Mouse (Mus musculus) forebrain, embryonic 14.5 days (tissue): Measurements from ENCODE around the gene Mrpl27. TPM values are rescaled to one million over a fixed set of nuclear protein-coding genes. Genes with fewer than 3 reads are reported as not detected.
A peak's percentile ranks its signal among the peaks of the same experiment; 100 is the strongest.

ENCODE experiments used
- ATAC-seq: fragments of 200-750 bp; cut with Nextera tagmentation; 2 replicates; pipeline ENCODE4 v1.8.0; 2017; ENCODE audit warnings: mild to moderate bottlenecking, moderate library complexity
- DNase-seq: peaks from one replicate; pipeline ENCODE4 v3.0.0-alpha.2; 2015; ENCODE audit warnings: low spot score
- H3K27ac ChIP-seq: fragments of 300-500 bp; sonication (generic); 2 replicates; pipeline ENCODE4 v1.5.1; 2014; ENCODE audit warnings: low read depth, mild to moderate bottlenecking, control low read depth, low read length, moderate library complexity
- H3K27me3 ChIP-seq: fragments of 300-500 bp; sonication (generic); replicated peaks from 2 replicates; pipeline ENCODE4 v1.6.1; 2014; ENCODE audit warnings: low read length, control low read depth, mixed read lengths; ENCODE audit not compliant: control insufficient read depth, insufficient read depth
- H3K36me3 ChIP-seq: fragments of 300-500 bp; sonication (generic); 2 replicates; pipeline ENCODE4 v1.6.1; 2014; ENCODE audit warnings: low read length, control low read depth; ENCODE audit not compliant: control insufficient read depth, insufficient read depth
- H3K4me1 ChIP-seq: fragments of 300-500 bp; sonication (generic); 2 replicates; pipeline ENCODE4 v1.6.1; 2014; ENCODE audit warnings: antibody characterized with exemption, low read length, control low read depth; ENCODE audit not compliant: control insufficient read depth, insufficient read depth
- H3K4me2 ChIP-seq: fragments of 300-500 bp; sonication (generic); 2 replicates; pipeline ENCODE4 v1.6.1; 2014; ENCODE audit warnings: mild to moderate bottlenecking, control low read depth, low read length
- H3K4me3 ChIP-seq: fragments of 300-500 bp; sonication (generic); 2 replicates; pipeline ENCODE4 v1.5.1; 2014; ENCODE audit warnings: low read depth, low read length, control low read depth
- H3K9ac ChIP-seq: fragments of 300-500 bp; sonication (generic); 2 replicates; pipeline ENCODE4 v1.6.1; 2014; ENCODE audit warnings: mild to moderate bottlenecking, low read length, control low read depth, moderate library complexity
- H3K9me3 ChIP-seq: fragments of 300-500 bp; sonication (generic); replicated peaks from 2 replicates; pipeline ENCODE4 v1.6.1; 2016; ENCODE audit warnings: low read length, control low read depth, mixed read lengths; ENCODE audit not compliant: control insufficient read depth
- WGBS: fragments of 180-500 bp; shearing (Covaris S2); extraction: QIAGEN DNeasy Blood & Tissue Kit; methylation state at CpG from one replicate; pipeline ENCODE4 v1.1.7; 2014; 5-methylcytosine and 5-hydroxymethylcytosine counted together
- polyA plus RNA-seq: library from polyadenylated mRNA; unstranded; fragments of >200 nt; fragmentation: Nextera tagmentation; extraction: Ambion mirVana; gene quantifications from 2 replicates; pipeline ENCODE4 v1.2.1, GENCODE M21; 2014

Gene Mrpl27
- polyA plus RNA-seq, 1 experiment from 2014 or later = 111 TPM

GRCm38 (mm10) chr11:94701401-94702215, 48.0 kb downstream of the Mrpl27 start:
- Histone ChIP-seq H3K4me1 (no peaks in the 10 kb centered on the region), H3K4me3 (no peak overlapping the region), H3K9ac (no peak overlapping the region), H3K36me3 (no peaks in the 10 kb centered on the region), H3K4me2 (no peak overlapping the region), H3K27me3 (no peaks in the 10 kb centered on the region), H3K9me3 (no peaks in the 10 kb centered on the region), H3K27ac (no peak overlapping the region)
- WGBS = 65% methylated on average over 27 of the region's 27 CpGs
- DNase-seq = no peak
- ATAC-seq = no peak

DNA sequence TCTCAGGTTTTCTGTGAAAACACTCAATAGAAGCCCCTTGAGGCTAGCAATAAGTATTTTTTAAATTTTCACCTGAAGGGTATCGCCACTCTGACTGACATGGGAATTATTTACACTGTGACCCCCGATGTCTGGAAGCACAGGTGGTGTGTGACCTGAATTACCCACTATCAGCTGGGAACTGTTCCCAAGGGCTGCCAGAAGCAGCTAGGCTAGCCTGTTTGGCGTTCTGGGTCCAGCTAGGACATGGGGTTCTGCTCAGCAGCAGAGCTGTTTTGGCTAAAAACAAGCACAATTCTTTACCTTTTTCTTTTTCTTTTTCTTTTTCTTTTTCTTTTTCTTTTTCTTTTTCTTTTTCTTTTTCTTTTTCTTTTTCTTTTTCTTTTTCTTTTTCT, 48.6 kb downstream of the Mrpl27 start:
- Histone ChIP-seq H3K4me3 (no peak overlapping the region), H3K9ac (no peak overlapping the region), H3K27ac (no peak overlapping the region), H3K9me3 (no peaks in the 10 kb centered on the region), H3K4me2 (no peak overlapping the region), H3K36me3 (no peaks in the 10 kb centered on the region), H3K4me1 (no peaks in the 10 kb centered on the region), H3K27me3 (no peaks in the 10 kb centered on the region)
- ATAC-seq = no peak
- no peak for DNase-seq
- 73% methylated on average over 3 of the region's 3 CpGs for WGBS

DNA sequence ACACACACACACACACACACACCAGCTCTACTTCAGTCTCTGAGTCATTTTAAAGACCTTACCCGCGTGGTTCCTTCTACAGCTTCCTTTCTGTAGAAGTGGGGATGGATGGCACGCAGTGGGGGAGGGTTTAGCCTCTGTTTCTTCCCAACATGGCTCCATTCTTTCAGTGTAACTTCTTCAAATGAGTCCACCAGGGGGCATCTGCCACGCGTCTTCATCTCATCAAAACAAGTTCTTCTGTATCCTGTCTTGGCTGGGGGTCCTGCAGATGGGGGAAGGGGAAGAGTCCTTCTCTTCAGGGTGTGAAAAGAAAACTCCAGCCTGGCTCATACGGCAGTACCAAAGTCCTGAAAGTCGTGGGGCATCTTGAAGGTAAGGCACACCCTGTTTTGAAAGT, 50.5 kb downstream of the Mrpl27 start:
- Histone ChIP-seq H3K9me3 (no peaks in the 10 kb centered on the region), H3K27ac (no peak overlapping the region), H3K27me3 (no peaks in the 10 kb centered on the region), H3K4me1 (no peaks in the 10 kb centered on the region), H3K36me3 (no peaks in the 10 kb centered on the region), H3K9ac (no peak overlapping the region), H3K4me2 (no peak overlapping the region), H3K4me3 (no peak overlapping the region)
- ATAC-seq (no peak), DNase-seq (peak; percentile 47)
- WGBS = 30% methylated on average over 7 of the region's 7 CpGs

GRCm38 (mm10) chr11:94704472-94704871, 50.9 kb downstream of the Mrpl27 start, which contains the start of gene Gm11541:
TSS of gene Gm11541 (minus strand) at chr11:94704499.
- Histone ChIP-seq H3K4me3 (no peak within 1 kb of the TSS), H3K27me3 (no peaks in the 10 kb centered on the region), H3K36me3 (no peaks in the 10 kb centered on the region), H3K4me2 (no peak within 1 kb of the TSS), H3K9me3 (no peaks in the 10 kb centered on the region), H3K27ac (no peak within 1 kb of the TSS), H3K4me1 (no peaks in the 10 kb centered on the region), H3K9ac (no peak within 1 kb of the TSS)
- ATAC-seq = no peak; the same call in 1 of the 2 replicates
- 58% methylated on average over 5 of the region's 5 CpGs for WGBS
- peak; percentile 77 for DNase-seq

Other genes starting within 250 kb of the Mrpl27 start
- gene Cacna1g, start 179.6 kb upstream of the Mrpl27 start, polyA plus RNA-seq = 7.0 and 7.1 TPM in 2 replicates
- 0.43 and 0.67 TPM in 2 replicates for gene Spata20, start 167.6 kb upstream of the Mrpl27 start, polyA plus RNA-seq
- gene Epn3, start 153.8 kb upstream of the Mrpl27 start, polyA plus RNA-seq = 0.30 and 0.41 TPM in 2 replicates
- gene Mycbpap, start 132.0 kb upstream of the Mrpl27 start, polyA plus RNA-seq = 1.8 and 2.1 TPM in 2 replicates
- gene Rsad1, start 104.5 kb upstream of the Mrpl27 start, polyA plus RNA-seq = 3.9 and 4.1 TPM in 2 replicates
- gene Chad, start 88.7 kb upstream of the Mrpl27 start, polyA plus RNA-seq = 0.17 TPM in 2 replicates
- gene Acsf2, start 51.9 kb upstream of the Mrpl27 start, polyA plus RNA-seq = 2.1 and 2.3 TPM in 2 replicates
- 120 and 137 TPM in 2 replicates for gene Lrrc59, start 24.0 kb upstream of the Mrpl27 start, polyA plus RNA-seq
- 11.3 and 13.6 TPM in 2 replicates for gene Eme1, start 197 bp downstream of the Mrpl27 start, polyA plus RNA-seq
- gene Xylt2, start 23.7 kb downstream of the Mrpl27 start, polyA plus RNA-seq = 6.9 and 8.2 TPM in 2 replicates
- not detected in 2 replicates for gene Gm11541, start 50.7 kb downstream of the Mrpl27 start, polyA plus RNA-seq
- not detected in 2 replicates for gene Cdc34b, start 88.0 kb downstream of the Mrpl27 start, polyA plus RNA-seq
- not detected in 2 replicates for gene Tmem92, start 128.9 kb downstream of the Mrpl27 start, polyA plus RNA-seq